Mouse (Mus musculus) bone marrow macrophage, adult 2 months (primary cell): ENCODE results near the gene Pcgf2. TPM values are rescaled to one million over a fixed set of nuclear protein-coding genes. Genes with fewer than 3 reads are reported as not detected.

Experiments
- H3K27ac ChIP-seq: 2 replicates; pipeline ENCODE4 v1.5.1; 2012; ENCODE audit warnings: low read depth, low read length; ENCODE audit not compliant: insufficient read depth
- H3K4me1 ChIP-seq: 2 replicates; pipeline ENCODE4 v1.6.1; 2012; ENCODE audit warnings: low read length; ENCODE audit not compliant: control insufficient read depth, insufficient read depth
- H3K4me3 ChIP-seq: 2 replicates; pipeline ENCODE4 v1.5.1; 2012; ENCODE audit warnings: mild to moderate bottlenecking, low read length, moderate library complexity; ENCODE audit not compliant: insufficient read depth
- CTCF ChIP-seq: IDR thresholded peaks from 2 replicates; pipeline ENCODE4 v1.5.1; 2012; ENCODE audit warnings: low read depth, mild to moderate bottlenecking, low read length, moderate library complexity
- POLR2A ChIP-seq: IDR thresholded peaks from 2 replicates; pipeline ENCODE4 v1.6.1; 2012; ENCODE audit warnings: mild to moderate bottlenecking, low read depth, low read length, borderline replicate concordance
- polyA plus RNA-seq: library from polyadenylated mRNA; stranded (reverse); fragments of >200 nt; gene quantifications from 2 replicates; pipeline ENCODE4 v1.2.4, GENCODE M21; 2012; ENCODE audit not compliant: missing spikeins, insufficient read depth, insufficient read length

The Pcgf2 gene
- polyA plus RNA-seq, 1 experiment: 12.3 TPM

- H3K27ac ChIP-seq: no peak overlapping the region
- no peak overlapping the region for H3K4me3 ChIP-seq
- TF ChIP-seq CTCF: no peak
- no peak for TF ChIP-seq POLR2A
- H3K4me1 ChIP-seq: peaks cover 17% of the 10 kb centered on the region
These were observed 19.9 kb downstream of the Pcgf2 start for GRCm38 (mm10) chr11:97680430-97680829.

GRCm38 (mm10) chr11:97678301-97678700 lies 22.0 kb downstream of the Pcgf2 start:
- Histone ChIP-seq H3K4me3 (no peak overlapping the region), H3K27ac (no peak overlapping the region), H3K4me1 (no peaks in the 10 kb centered on the region)
- TF ChIP-seq CTCF (no peak), POLR2A (no peak)

- Histone ChIP-seq H3K4me1 (no peaks in the 10 kb centered on the region), H3K4me3 (no peak overlapping the region)
- no peak for TF ChIP-seq POLR2A
- no peak for TF ChIP-seq CTCF
These were observed 22.5 kb downstream of the Pcgf2 start for GRCm38 (mm10) chr11:97677842-97678241.

GRCm38 (mm10) chr11:97677381-97677780 lies 22.9 kb downstream of the Pcgf2 start:
- Histone ChIP-seq H3K4me1 (no peaks in the 10 kb centered on the region), H3K27ac (no peak overlapping the region), H3K4me3 (no peak overlapping the region)
- TF ChIP-seq POLR2A: no peak
- TF ChIP-seq CTCF: no peak

More at GRCm38 (mm10) chr11:97677842-97678241, 22.5 kb downstream of the Pcgf2 start:
- no peak overlapping the region for H3K27ac ChIP-seq

- TF ChIP-seq CTCF (no peak), POLR2A (no peak)
- Histone ChIP-seq H3K4me1 (no peaks in the 10 kb centered on the region), H3K4me3 (no peak overlapping the region), H3K27ac (no peak overlapping the region)
These were observed 24.1 kb downstream of the Pcgf2 start for GRCm38 (mm10) chr11:97676050-97676754.

GRCm38 (mm10) chr11:97673148-97673547 lies 27.1 kb downstream of the Pcgf2 start:
- Histone ChIP-seq H3K4me1 (no peaks in the 10 kb centered on the region), H3K27ac (no peak overlapping the region), H3K4me3 (no peak overlapping the region)
- TF ChIP-seq POLR2A (no peak), CTCF (no peak)

- no peaks in the 10 kb centered on the region for H3K4me1 ChIP-seq
- H3K27ac ChIP-seq: no peak overlapping the region
These were observed 29.1 kb downstream of the Pcgf2 start for GRCm38 (mm10) chr11:97671177-97671527.

GRCm38 (mm10) chr11:97670234-97671176 lies 29.8 kb downstream of the Pcgf2 start:
- no peak overlapping the region for H3K4me3 ChIP-seq
- H3K27ac ChIP-seq: no peak overlapping the region
- no peaks in the 10 kb centered on the region for H3K4me1 ChIP-seq
- TF ChIP-seq POLR2A (no peak), CTCF (no peak)

More at GRCm38 (mm10) chr11:97671177-97671527, 29.1 kb downstream of the Pcgf2 start:
- no peak overlapping the region for H3K4me3 ChIP-seq
- TF ChIP-seq POLR2A (no peak), CTCF (no peak)

- Histone ChIP-seq H3K4me3 (no peak overlapping the region), H3K27ac (no peak overlapping the region), H3K4me1 (no peaks in the 10 kb centered on the region)
- TF ChIP-seq POLR2A: no peak
- TF ChIP-seq CTCF: no peak
These were observed 30.5 kb downstream of the Pcgf2 start for GRCm38 (mm10) chr11:97669829-97670228.

GRCm38 (mm10) chr11:97669268-97669667 lies 31.0 kb downstream of the Pcgf2 start:
- TF ChIP-seq CTCF (no peak), POLR2A (no peak)
- Histone ChIP-seq H3K27ac (no peak overlapping the region), H3K4me1 (0 out of 2 replicates have a peak, but pooled peaks cover 2% of the 10 kb centered on the region), H3K4me3 (no peak overlapping the region)
